In genomic region chr5:146794853-146795252, GRCm38 (mm10) we compare ENCODE assay signal across 8 mouse cellular contexts. TPM values are rescaled to one million over a fixed set of nuclear protein-coding genes. Genes with fewer than 3 reads are reported as not detected.
DNase-seq lines count a peak whose midpoint lies in the region; ATAC-seq lines count a peak whose summit lies in the region.

TSS of gene Usp12 (minus strand) at chr5:146795006.

- peak within 1 kb of the TSS; percentile 93 for H3K27ac ChIP-seq in hindbrain, embryonic 12.5 days

- H3K4me2 ChIP-seq in hindbrain, embryonic 12.5 days (replicated peaks) = peak within 1 kb of the TSS; percentile 80

- no peaks in the 10 kb centered on the region for H3K9me3 ChIP-seq in hindbrain, embryonic 12.5 days (replicated peaks)

- peak; percentile 96 for ATAC-seq in hindbrain, embryonic 12.5 days (ENCODE audit: low FRiP score)

- under 1% methylated on average over 29 of the region's 51 CpGs for WGBS in hindbrain, embryonic 12.5 days

- H3K27me3 ChIP-seq in hindbrain, embryonic 12.5 days = no peaks in the 10 kb centered on the region

- no peaks in the 10 kb centered on the region for H3K36me3 ChIP-seq in hindbrain, embryonic 12.5 days

- DNase-seq in Muller cell, postnatal 12 days (ENCODE audit: inconsistent ontology term) = peak; percentile 99
- peak; percentile 98 for DNase-seq in cerebellum, adult 9-11 months
- peak; percentile 94 to 98 for DNase-seq in frontal cortex, postnatal 10 days (ENCODE audit: low spot score in 2 of 2)
- peak; percentile 97 to 98 for DNase-seq in layer of hippocampus, postnatal 14 days (ENCODE audit: low spot score in 2 of 2)
- peak; percentile 99 for DNase-seq in lung, postnatal 14 days
- DNase-seq in retina, adult 2 months (ENCODE audit: low read depth, low spot score) = peak; percentile 94
- peak; percentile 98 to 100 for DNase-seq in thymus, postnatal 36 days

- H3K4me1 ChIP-seq in hindbrain, embryonic 12.5 days = peaks cover 30% of the 10 kb centered on the region

- H3K9ac ChIP-seq in hindbrain, embryonic 12.5 days = peak within 1 kb of the TSS; percentile 98

- peak within 1 kb of the TSS; percentile 96 for H3K4me3 ChIP-seq in hindbrain, embryonic 12.5 days

RNA-seq across cellular contexts. Expression of gene Usp12, which starts in this region (rescaled TPM):
- polyA plus RNA-seq in hindbrain, embryonic 12.5 days (2016; fragmentation: Nextera tagmentation; extraction: Ambion mirVana) = 21.0 and 21.5 TPM in 2 replicates
- 10 to 100 TPM; 59.6 to 60.6 TPM for total RNA-seq in layer of hippocampus, postnatal 14 days (2021)

Comparison
In these comparisons a context has a peak if more than half of its experiments do, and no peak if none do; other contexts are left out.
1. Peak in every context shown above with its lines: DNase-seq, ATAC-seq, H3K4me3 ChIP-seq and H3K27ac ChIP-seq.